Mouse (Mus musculus): Measurements from ENCODE around the gene Zdhhc16.
"Not testable (repeated sequence)": the region's sequence is repeated elsewhere in the genome, so short reads cannot be mapped to it uniquely, and the experiment has no call there.

Gene Zdhhc16

DNA sequence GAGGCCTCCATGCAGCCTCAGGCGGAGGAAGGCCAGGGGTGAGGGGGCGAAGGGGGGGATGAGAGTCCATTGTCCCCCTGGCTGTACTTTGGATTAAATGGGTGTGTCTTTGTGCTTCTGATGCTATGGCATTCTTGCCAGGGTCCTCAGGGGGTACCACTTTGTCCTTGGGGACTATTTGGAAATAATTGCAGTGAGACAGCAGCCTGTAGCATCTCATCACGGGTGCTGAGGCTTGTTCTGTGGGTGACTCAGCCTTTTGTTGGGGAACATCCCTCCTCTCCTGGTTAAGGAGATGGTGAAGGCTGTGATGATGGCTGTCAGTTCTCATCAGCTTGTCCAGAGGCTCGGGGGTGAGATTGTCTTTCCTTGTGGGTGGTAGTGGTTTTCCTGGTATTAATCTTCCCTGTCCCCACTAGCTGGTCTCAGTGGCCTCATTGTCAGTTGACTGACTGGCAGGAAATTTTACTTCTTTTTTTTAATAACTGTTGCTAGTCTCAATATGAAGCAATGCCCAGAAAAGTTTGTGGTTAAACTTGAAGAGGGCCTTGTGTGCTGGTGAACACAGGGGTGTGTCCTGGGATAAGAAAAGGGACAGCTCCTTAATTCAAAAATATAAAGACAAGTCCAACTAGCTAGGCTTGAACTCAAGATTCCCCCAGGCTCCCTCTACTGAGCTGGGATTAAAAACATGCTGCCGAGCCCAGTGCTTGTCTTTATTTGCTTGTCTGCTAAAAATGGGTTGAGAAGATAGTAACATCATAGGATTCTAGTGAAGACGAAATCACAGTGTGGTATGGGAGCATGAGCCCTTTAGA lies 19.3 kb upstream of the Zdhhc16 start:
- DNase-seq, result no peak

- DNase-seq, result not testable (repeated sequence)
Observed at GRCm38 (mm10) chr19:41914592-41914882, 18.7 kb upstream of the Zdhhc16 start.

DNA sequence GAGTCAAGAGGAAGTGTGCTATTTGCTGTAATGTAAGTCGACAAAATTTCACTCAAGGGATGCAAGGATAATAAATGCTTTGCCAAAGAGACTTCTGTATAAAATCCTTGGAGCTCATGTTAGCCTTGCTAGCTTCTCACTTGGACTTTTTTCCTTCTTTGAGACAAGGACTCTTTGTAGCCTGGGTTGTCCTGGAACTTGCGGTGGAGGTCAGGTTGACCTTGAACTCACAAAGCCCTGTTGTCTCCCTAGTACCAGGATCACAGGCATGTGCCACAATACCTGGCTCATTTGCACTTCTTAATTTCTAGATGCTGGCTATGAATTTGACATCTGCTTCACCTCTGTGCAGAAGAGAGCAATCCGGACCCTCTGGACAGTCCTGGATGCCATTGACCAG lies 18.0 kb upstream of the Zdhhc16 start:
- DNase-seq, result no peak

- no peak for DNase-seq
Observed at GRCm38 (mm10) chr19:41916853-41917252, 16.4 kb upstream of the Zdhhc16 start.

- DNase-seq, result no peak
Observed at GRCm38 (mm10) chr19:41919471-41919870, 13.8 kb upstream of the Zdhhc16 start.

- no peak for DNase-seq
Observed at GRCm38 (mm10) chr19:41920412-41921067, 12.7 kb upstream of the Zdhhc16 start.

- DNase-seq, result no peak
Observed at GRCm38 (mm10) chr19:41932686-41933085, 594 bp upstream of the Zdhhc16 start.

GRCm38 (mm10) chr19:41934124-41934523 lies 844 bp downstream of the Zdhhc16 start:
- DNase-seq, result no peak

GRCm38 (mm10) chr19:41935921-41936320 lies 2.6 kb downstream of the Zdhhc16 start:
- no peak for DNase-seq

GRCm38 (mm10) chr19:41938539-41938938 lies 5.3 kb downstream of the Zdhhc16 start:
- DNase-seq, result no peak

DNA sequence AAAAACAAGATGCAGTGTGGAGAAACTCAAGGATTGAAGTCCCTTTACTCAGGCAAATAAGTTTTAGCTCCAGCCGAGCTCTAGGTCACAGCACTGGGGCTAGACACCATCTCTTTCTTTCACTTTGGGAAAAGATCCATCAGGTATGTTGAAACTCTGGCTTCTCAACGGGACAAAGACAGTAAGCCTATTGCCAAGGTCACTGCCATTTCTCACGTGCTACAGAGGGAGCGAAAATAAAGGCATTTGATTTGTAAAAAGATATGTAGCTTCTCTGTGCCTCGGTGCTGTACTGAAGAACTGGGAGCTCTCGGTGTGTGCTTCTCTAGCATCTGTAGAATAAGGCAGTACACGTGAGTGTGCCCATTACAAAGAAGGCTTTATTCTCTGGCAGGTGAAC lies 10.6 kb downstream of the Zdhhc16 start:
- DNase-seq, result no peak

DNA sequence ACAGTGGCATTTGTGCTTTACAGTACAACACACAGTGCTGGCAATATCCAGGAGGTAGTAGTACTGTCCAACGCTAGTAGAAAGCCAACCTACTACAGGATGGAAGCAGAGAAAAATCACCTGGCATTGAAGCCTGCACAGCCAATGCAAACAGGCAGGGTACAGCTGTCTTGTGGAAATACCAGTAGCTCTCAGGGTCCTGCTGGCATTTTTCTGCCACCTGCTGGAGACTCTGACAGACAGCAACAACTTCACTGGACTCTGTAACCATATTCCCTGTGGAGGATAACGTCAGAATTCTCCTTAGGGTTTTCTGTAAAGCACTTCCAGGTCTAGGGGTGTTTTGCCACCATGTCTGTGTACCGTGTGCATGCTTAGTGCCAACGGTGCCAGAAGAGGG lies 19.0 kb downstream of the Zdhhc16 start:
- DNase-seq, result no peak

DNA sequence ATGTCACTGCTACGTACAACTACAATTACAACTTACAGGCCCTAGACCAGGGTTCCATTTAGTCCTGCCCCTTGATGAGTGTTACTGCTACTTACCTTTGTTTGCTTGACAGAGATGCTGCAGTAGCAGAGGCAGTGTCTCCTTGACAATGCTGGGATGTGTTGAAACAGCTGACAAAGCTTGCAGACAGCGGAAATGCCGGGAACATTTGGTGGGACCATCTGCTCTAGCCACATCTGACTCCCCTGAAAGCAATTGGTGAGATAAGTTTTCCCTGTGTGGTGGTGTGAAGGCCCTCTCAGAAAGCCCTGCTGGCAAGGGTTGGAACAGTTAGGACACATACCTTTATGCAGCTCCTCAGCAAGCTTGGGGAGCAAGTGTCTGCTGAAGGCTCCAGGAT lies 20.3 kb downstream of the Zdhhc16 start:
- DNase-seq, result no peak

DNA sequence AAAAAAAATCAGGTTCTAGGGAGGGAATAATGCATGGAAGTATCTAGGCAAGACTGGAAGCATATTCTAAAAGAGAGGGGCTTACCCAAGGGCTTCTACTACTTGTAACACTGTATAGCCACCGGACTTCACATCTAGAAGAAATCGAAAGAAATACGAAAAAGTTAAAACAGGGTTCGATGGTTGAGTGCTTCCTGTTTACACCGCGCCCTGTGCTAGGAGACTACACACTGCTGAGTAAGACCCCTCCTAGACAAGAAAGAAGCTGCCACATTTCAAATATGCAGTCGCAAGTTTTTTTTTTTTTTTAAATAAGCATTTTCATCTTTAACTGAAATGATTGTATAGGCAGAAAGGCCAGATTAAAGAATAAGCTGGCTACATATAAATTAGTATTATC lies 36.3 kb downstream of the Zdhhc16 start:
- no peak for DNase-seq

GRCm38 (mm10) chr19:41973891-41974794 lies 40.9 kb downstream of the Zdhhc16 start:
- DNase-seq, result peak; percentile 36

DNA sequence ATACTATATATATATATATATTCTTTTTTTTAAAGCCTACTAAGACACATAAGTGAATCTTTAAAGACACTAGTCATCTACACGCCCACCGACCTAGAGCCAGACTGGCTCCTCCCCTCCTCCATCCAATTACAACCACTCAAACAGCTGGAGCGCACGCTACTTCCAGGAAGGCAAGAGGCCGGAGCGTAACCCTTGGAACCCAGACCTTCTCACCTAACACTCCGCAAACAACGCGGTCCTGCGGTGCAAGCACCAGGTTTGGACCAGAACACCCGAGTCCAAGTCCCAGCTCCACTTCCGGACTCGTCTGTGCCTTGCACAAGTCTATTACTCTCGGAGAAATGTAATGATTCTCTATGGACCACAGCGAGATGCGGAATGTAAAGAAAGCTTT lies 47.1 kb downstream of the Zdhhc16 start:
- peak; percentile 61 for DNase-seq

DNA sequence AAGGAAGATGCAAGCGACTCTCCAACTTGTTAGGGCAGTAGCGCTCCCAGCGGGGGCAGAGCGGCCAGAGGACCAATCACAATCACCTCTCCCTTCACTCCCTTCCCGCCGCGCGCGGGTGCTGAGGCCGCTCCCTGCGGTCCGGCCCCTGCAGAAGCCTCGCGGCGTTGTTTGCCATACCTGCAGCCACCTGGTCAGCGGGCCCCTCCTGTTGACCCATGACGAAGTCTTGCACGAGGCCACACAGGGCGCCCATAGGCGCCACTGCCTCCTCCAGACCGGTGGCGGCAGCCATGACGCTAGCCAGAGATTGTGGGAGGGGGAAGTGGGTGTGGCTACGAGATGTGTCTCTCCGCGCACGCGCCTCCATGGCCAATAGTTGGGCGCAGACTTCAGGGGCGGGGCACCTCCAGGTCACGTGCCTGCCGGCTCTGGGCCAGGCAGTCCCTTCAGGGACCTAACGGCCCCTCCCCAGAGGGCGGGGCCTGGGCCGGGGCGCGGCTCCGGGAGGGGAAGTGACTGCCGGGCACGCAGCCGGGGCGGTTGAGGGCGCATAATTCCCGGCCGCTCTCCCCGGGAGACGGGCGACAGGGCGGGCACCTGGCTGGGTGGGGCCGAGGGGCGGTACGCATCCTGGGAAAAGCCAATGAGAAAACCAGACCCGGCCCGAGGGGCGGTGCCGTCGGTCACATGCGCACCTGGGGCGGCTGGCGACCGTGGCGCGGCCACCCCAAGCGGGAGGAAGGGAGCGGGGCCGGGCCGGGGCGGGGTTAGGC lies 47.7 kb downstream of the Zdhhc16 start, which contains the start of gene Mms19:
Gene Mms19 (minus strand): TSS at position 339 of the 776 bp plus-strand sequence.
- DNase-seq, result peak; percentile 100

GRCm38 (mm10) chr19:41981595-41981927 lies 48.3 kb downstream of the Zdhhc16 start, which contains the start of gene Ubtd1:
Gene Ubtd1 (plus strand): TSS chr19:41981763.
- DNase-seq, result no peak

- no peak for DNase-seq
Observed at GRCm38 (mm10) chr19:41981931-41982790, 48.9 kb downstream of the Zdhhc16 start.

GRCm38 (mm10) chr19:41982791-41983150 lies 49.5 kb downstream of the Zdhhc16 start:
- no peak for DNase-seq

DNA sequence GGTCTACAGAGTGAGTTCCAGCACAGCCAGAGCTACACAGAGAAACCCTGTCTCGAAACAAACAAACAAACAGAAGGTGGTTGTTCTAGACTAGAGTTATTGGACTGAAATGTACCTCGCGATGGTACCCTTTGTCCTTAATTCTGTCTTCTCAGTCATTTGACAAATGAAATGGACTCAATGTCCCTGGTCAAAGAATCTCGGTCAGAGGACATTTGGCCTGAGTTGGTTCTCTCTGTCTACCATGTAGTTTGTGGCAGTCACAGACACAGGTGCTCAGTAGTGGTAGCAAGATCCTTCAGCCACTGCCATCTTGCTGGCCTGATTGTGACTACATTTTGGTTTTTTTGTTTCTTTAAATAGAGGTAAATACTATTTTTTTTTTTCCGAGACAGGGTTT lies 52.7 kb downstream of the Zdhhc16 start:
- no peak for DNase-seq

DNA sequence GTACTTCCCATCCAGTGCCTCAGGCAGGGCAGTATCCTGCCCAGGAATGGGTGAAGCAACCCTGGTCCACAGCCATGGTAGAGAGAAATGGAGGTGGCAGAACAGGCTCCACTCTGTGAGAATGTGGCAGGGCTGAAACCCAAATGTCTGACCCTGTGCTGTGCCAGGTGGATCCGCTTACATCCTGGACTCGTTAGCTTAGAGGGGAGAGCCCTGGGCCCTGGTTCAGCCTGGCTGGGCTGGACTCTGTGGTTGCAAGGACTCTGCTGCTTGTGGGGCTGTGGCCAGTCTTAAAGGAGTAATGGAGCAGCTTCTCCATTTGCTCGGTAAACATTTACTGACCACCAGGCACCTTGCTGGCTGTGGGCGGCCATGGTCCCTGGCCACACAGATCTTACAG lies 53.9 kb downstream of the Zdhhc16 start:
- no peak for DNase-seq

Data from kidney, adult 11 months (tissue).